Comparison of ENCODE assay signal across 9 mouse cellular contexts in genomic region chr1:132355162-132355601, GRCm38 (mm10). TPM values are rescaled to one million over a fixed set of nuclear protein-coding genes. Genes with fewer than 3 reads are reported as not detected.
A peak's percentile ranks its signal among the peaks of the same experiment; 100 is the strongest.
DNase-seq lines count a peak whose midpoint lies in the region; ATAC-seq and TF ChIP-seq lines count a peak whose summit lies in the region.
"Had no signal": no experiment of that assay in that cellular context is flagged by ENCODE, and none has a peak within 500 bp of the region (broad histone marks: within the 10 kb centered on the region; RNA-seq: fewer than 3 reads in every experiment).

No protein-coding gene starts in this region.

- no peak overlapping the region for H3K4me2 ChIP-seq in forebrain, postnatal 0 days (ENCODE audit: low read depth)
- no peak overlapping the region for H3K4me2 ChIP-seq in forebrain, embryonic 14.5 days (ENCODE audit: low read length)
- no peak overlapping the region for H3K4me2 ChIP-seq in midbrain, embryonic 12.5 days (replicated peaks)

- H3K9ac ChIP-seq in forebrain, postnatal 0 days, result no peak overlapping the region
- H3K9ac ChIP-seq in forebrain, embryonic 14.5 days (ENCODE audit: low read length), result 0 out of 2 replicates have a peak overlapping the region, but pooled peaks have one; percentile 2
- H3K9ac ChIP-seq in midbrain, embryonic 12.5 days (replicated peaks), result peak overlapping the region; percentile 37; the same call in 1 of the 2 replicates

- H3K4me3 ChIP-seq in forebrain, embryonic 10.5 days, result no peak overlapping the region
- no peak overlapping the region for H3K4me3 ChIP-seq in forebrain, postnatal 0 days (ENCODE audit: low read depth, low read length)
- H3K4me3 ChIP-seq in forebrain, embryonic 14.5 days (ENCODE audit: low read depth, low read length), result no peak overlapping the region
- no peak overlapping the region for H3K4me3 ChIP-seq in midbrain, embryonic 12.5 days

- H3K27ac ChIP-seq in forebrain, embryonic 10.5 days, result peak overlapping the region; percentile 86
- no peak overlapping the region for H3K27ac ChIP-seq in forebrain, postnatal 0 days (ENCODE audit: low read depth, low read length)
- H3K27ac ChIP-seq in forebrain, embryonic 14.5 days (ENCODE audit: low read depth, low read length), result no peak overlapping the region; the same call in 1 of the 2 replicates
- H3K27ac ChIP-seq in midbrain, embryonic 12.5 days (replicated peaks), result peak overlapping the region; percentile 58; the same call in 1 of the 2 replicates

- peaks cover 47% of the 10 kb centered on the region for H3K36me3 ChIP-seq in forebrain, embryonic 10.5 days (replicated peaks)
- H3K36me3 ChIP-seq in forebrain, postnatal 0 days (ENCODE audit: insufficient read depth), result peaks cover 30% of the 10 kb centered on the region
- H3K36me3 ChIP-seq in forebrain, embryonic 14.5 days (ENCODE audit: control insufficient read depth, insufficient read depth, low read length), result peaks cover 41% of the 10 kb centered on the region
- H3K36me3 ChIP-seq in midbrain, embryonic 12.5 days, result peaks cover 37% of the 10 kb centered on the region

- TF ChIP-seq CTCF in forebrain, postnatal 0 days (IDR thresholded peaks at IDR 0.05; ENCODE audit: low read depth), result no peak

- peaks cover 35% of the 10 kb centered on the region for H3K4me1 ChIP-seq in forebrain, embryonic 10.5 days
- no peaks in the 10 kb centered on the region for H3K4me1 ChIP-seq in forebrain, postnatal 0 days (ENCODE audit: insufficient read depth)
- 0 out of 2 replicates have a peak, but pooled peaks cover 2% of the 10 kb centered on the region for H3K4me1 ChIP-seq in forebrain, embryonic 14.5 days (ENCODE audit: control insufficient read depth, insufficient read depth, low read length)
- peaks cover 12% of the 10 kb centered on the region for H3K4me1 ChIP-seq in midbrain, embryonic 12.5 days

- DNase-seq in forebrain, embryonic 10.5 days (ENCODE audit: extremely low spot score, low spot score), result no peak
- DNase-seq in forebrain, postnatal 0 days, result no peak
- no peak for DNase-seq in forebrain, embryonic 14.5 days (ENCODE audit: low spot score)
- peak; percentile 96 for DNase-seq in kidney, adult 9 months
- no peak for DNase-seq in ovary, adult 18-20 months (ENCODE audit: low spot score)
- no peak for DNase-seq in gastrocnemius, adult 8-10 months (ENCODE audit: low spot score in 2 of 2)

- H3K27me3 ChIP-seq in forebrain, embryonic 10.5 days (ENCODE audit: poor library complexity, severe bottlenecking), result no peaks in the 10 kb centered on the region
- H3K27me3 ChIP-seq in forebrain, postnatal 0 days (ENCODE audit: insufficient read depth, low read length), result no peaks in the 10 kb centered on the region
- no peaks in the 10 kb centered on the region for H3K27me3 ChIP-seq in forebrain, embryonic 14.5 days (replicated peaks; ENCODE audit: control insufficient read depth, insufficient read depth, low read length)
- H3K27me3 ChIP-seq in midbrain, embryonic 12.5 days, result no peaks in the 10 kb centered on the region

- H3K9me3 ChIP-seq in forebrain, embryonic 10.5 days, result peaks cover 6% of the 10 kb centered on the region; the same call in 1 of the 2 replicates
- H3K9me3 ChIP-seq in forebrain, postnatal 0 days (ENCODE audit: low read length), result no peaks in the 10 kb centered on the region
- H3K9me3 ChIP-seq in forebrain, embryonic 14.5 days (replicated peaks; ENCODE audit: control insufficient read depth, low read length), result no peaks in the 10 kb centered on the region
- 0 out of 2 replicates have a peak, but pooled peaks cover 5% of the 10 kb centered on the region for H3K9me3 ChIP-seq in midbrain, embryonic 12.5 days

- WGBS in forebrain, embryonic 10.5 days, result 53% methylated on average over 6 of the region's 6 CpGs
- 43% methylated on average over 6 of the region's 6 CpGs for WGBS in forebrain, postnatal 0 days
- WGBS in forebrain, embryonic 14.5 days, result 53% methylated on average over 6 of the region's 6 CpGs
- WGBS in midbrain, embryonic 12.5 days, result 45% methylated on average over 6 of the region's 6 CpGs

- no peak for ATAC-seq in forebrain, postnatal 0 days
- ATAC-seq in forebrain, embryonic 14.5 days, result peak; percentile 15
- ATAC-seq in midbrain, embryonic 12.5 days (ENCODE audit: low FRiP score, low read depth), result peak; percentile 47; the same call in 1 of the 2 replicates
- no peak for ATAC-seq in megakaryocyte progenitor cell, adult 5-6 weeks (replicated peaks; ENCODE audit: poor library complexity)

RNA-seq across cellular contexts. Expression of gene Tmcc2, which starts 35.9 kb away (rescaled TPM):
- polyA plus RNA-seq in forebrain, embryonic 10.5 days (2016; fragmentation: Nextera tagmentation; extraction: Ambion mirVana), result 7.9 and 8.8 TPM in 2 replicates
- total RNA-seq in forebrain, postnatal 0 days (2014; rRNA removed), result 104 TPM in 2 replicates
- polyA plus RNA-seq in forebrain, postnatal 0 days (2015; fragmentation: Nextera tagmentation; extraction: Ambion mirVana), result 37.4 and 41.9 TPM in 2 replicates
- polyA plus RNA-seq in forebrain, embryonic 14.5 days (2014; fragmentation: Nextera tagmentation; extraction: Ambion mirVana), result 18.2 and 23.1 TPM in 2 replicates
- 35.4 and 36.8 TPM in 2 replicates for polyA plus RNA-seq in midbrain, embryonic 12.5 days (2016; fragmentation: Nextera tagmentation; extraction: Ambion mirVana)
- total RNA-seq in megakaryocyte progenitor cell, adult 5-6 weeks (2015), result 2.9 and 6.1 TPM in 2 replicates
- total RNA-seq in megakaryocyte progenitor cell, adult 5-6 weeks (2017), result 5.5 and 6.0 TPM in 2 replicates
- 10 to 100 TPM; 38.8 to 60.0 (median 49.4) TPM for total RNA-seq in gastrocnemius, adult 8-10 months (2022)

RNA-seq across cellular contexts. Expression of gene Nuak2, which starts 39.3 kb away (rescaled TPM):
- polyA plus RNA-seq in forebrain, embryonic 10.5 days (2016; fragmentation: Nextera tagmentation; extraction: Ambion mirVana), result 49.9 TPM in 2 replicates
- 4.4 and 4.5 TPM in 2 replicates for total RNA-seq in forebrain, postnatal 0 days (2014; rRNA removed)
- polyA plus RNA-seq in forebrain, postnatal 0 days (2015; fragmentation: Nextera tagmentation; extraction: Ambion mirVana), result 4.3 and 6.8 TPM in 2 replicates
- polyA plus RNA-seq in forebrain, embryonic 14.5 days (2014; fragmentation: Nextera tagmentation; extraction: Ambion mirVana), result 18.8 and 20.1 TPM in 2 replicates
- polyA plus RNA-seq in midbrain, embryonic 12.5 days (2016; fragmentation: Nextera tagmentation; extraction: Ambion mirVana), result 94.9 and 101 TPM in 2 replicates
- total RNA-seq in megakaryocyte progenitor cell, adult 5-6 weeks (2015), result 19.8 and 26.1 TPM in 2 replicates
- 14.5 and 20.2 TPM in 2 replicates for total RNA-seq in megakaryocyte progenitor cell, adult 5-6 weeks (2017)
- under 1 TPM; 0.45 to 0.94 (median 0.52) TPM for total RNA-seq in gastrocnemius, adult 8-10 months (2022)

RNA-seq across cellular contexts. Expression of gene Klhdc8a, which starts 56.8 kb away (rescaled TPM):
- 0.30 and 0.33 TPM in 2 replicates for polyA plus RNA-seq in forebrain, embryonic 10.5 days (2016; fragmentation: Nextera tagmentation; extraction: Ambion mirVana)
- total RNA-seq in forebrain, postnatal 0 days (2014; rRNA removed), result 10.3 and 11.2 TPM in 2 replicates
- 4.5 and 6.3 TPM in 2 replicates for polyA plus RNA-seq in forebrain, postnatal 0 days (2015; fragmentation: Nextera tagmentation; extraction: Ambion mirVana)
- polyA plus RNA-seq in forebrain, embryonic 14.5 days (2014; fragmentation: Nextera tagmentation; extraction: Ambion mirVana), result 3.4 TPM in 2 replicates
- 5.2 and 5.4 TPM in 2 replicates for polyA plus RNA-seq in midbrain, embryonic 12.5 days (2016; fragmentation: Nextera tagmentation; extraction: Ambion mirVana)
- total RNA-seq in megakaryocyte progenitor cell, adult 5-6 weeks (2015), result not detected in 2 replicates
- total RNA-seq in megakaryocyte progenitor cell, adult 5-6 weeks (2017), result not detected in 2 replicates
- under 1 TPM; 0.07 to 0.32 (median 0.17) TPM for total RNA-seq in gastrocnemius, adult 8-10 months (2022)
- polyA plus RNA-seq: limb, embryonic 11.5 days had no signal

Comparison
In these comparisons a context has a peak if more than half of its experiments do, and no peak if none do; other contexts are left out.
1. H3K27ac ChIP-seq: peak in forebrain, embryonic 10.5 days (single experiment) and midbrain, embryonic 12.5 days (single experiment); none in forebrain, postnatal 0 days (single experiment) and forebrain, embryonic 14.5 days (single experiment).
2. ATAC-seq: peak in forebrain, embryonic 14.5 days (single experiment) and midbrain, embryonic 12.5 days (single experiment); none in forebrain, postnatal 0 days (single experiment) and megakaryocyte progenitor cell, adult 5-6 weeks (single experiment).